Mouse (Mus musculus): ENCODE data around the gene Cwc27.

Cwc27 gene

GRCm38 (mm10) chr13:104615111-104615510 is 201.8 kb downstream of the Cwc27 start:
- no peak for DNase-seq (ENCODE audit: low spot score in 2 of 2)

- no peak for DNase-seq (ENCODE audit: low spot score in 2 of 2)
These were observed 205.6 kb downstream of the Cwc27 start for GRCm38 (mm10) chr13:104611296-104611695.

- DNase-seq (ENCODE audit: low spot score in 2 of 2) = no peak
These were observed 206.5 kb downstream of the Cwc27 start for GRCm38 (mm10) chr13:104610210-104611111.

GRCm38 (mm10) chr13:104608516-104608915 is 208.4 kb downstream of the Cwc27 start:
- no peak for DNase-seq (ENCODE audit: low spot score in 2 of 2)

GRCm38 (mm10) chr13:104606786-104607580 is 210.0 kb downstream of the Cwc27 start:
- no peak for DNase-seq (ENCODE audit: low spot score in 2 of 2)

GRCm38 (mm10) chr13:104605111-104605510 is 211.8 kb downstream of the Cwc27 start:
- no peak for DNase-seq (ENCODE audit: low spot score in 2 of 2)

- no peak for DNase-seq (ENCODE audit: low spot score in 2 of 2)
These were observed 214.7 kb downstream of the Cwc27 start for GRCm38 (mm10) chr13:104602197-104602596.

GRCm38 (mm10) chr13:104601783-104602182 is 215.2 kb downstream of the Cwc27 start:
- DNase-seq (ENCODE audit: low spot score in 2 of 2) = no peak

GRCm38 (mm10) chr13:104596199-104596598 is 220.7 kb downstream of the Cwc27 start:
- no peak for DNase-seq (ENCODE audit: low spot score in 2 of 2)

- DNase-seq (ENCODE audit: low spot score in 2 of 2) = no peak
These were observed 222.1 kb downstream of the Cwc27 start for GRCm38 (mm10) chr13:104594820-104595351.

GRCm38 (mm10) chr13:104590931-104591330 is 226.0 kb downstream of the Cwc27 start:
- DNase-seq (ENCODE audit: low spot score in 2 of 2) = no peak

- peak in 1 of 2 experiments; percentile 46 for DNase-seq (ENCODE audit: low spot score in 2 of 2)
These were observed 226.8 kb downstream of the Cwc27 start for GRCm38 (mm10) chr13:104590097-104590607.

GRCm38 (mm10) chr13:104588383-104588782 is 228.6 kb downstream of the Cwc27 start:
- DNase-seq (ENCODE audit: low spot score in 2 of 2) = no peak

All from cerebellum, postnatal 4 days (tissue).